Mouse (Mus musculus) midbrain, postnatal 0 days (tissue): ENCODE data around the gene Slc15a5. TPM values are rescaled to one million over a fixed set of nuclear protein-coding genes. Genes with fewer than 3 reads are reported as not detected.
"Not testable (repeated sequence)": the region's sequence is repeated elsewhere in the genome, so short reads cannot be mapped to it uniquely, and the experiment has no call there.

Source experiments
- ATAC-seq: fragments of 200-750 bp; cut with Nextera tagmentation; 2 replicates; pipeline ENCODE4 v1.8.0; 2017; ENCODE audit warnings: moderate number of reproducible peaks, mild to moderate bottlenecking, moderate TSS enrichment, moderate library complexity; ENCODE audit not compliant: low FRiP score
- DNase-seq: peaks from one replicate; pipeline ENCODE4 v3.0.0-alpha.2; 2015; ENCODE audit warnings: low spot score
- H3K27ac ChIP-seq: fragments of 300-500 bp; sonication (generic); 2 replicates; pipeline ENCODE4 v1.5.1; 2014; ENCODE audit warnings: low read depth, mild to moderate bottlenecking, low read length, mixed read lengths
- H3K27me3 ChIP-seq: fragments of 300-500 bp; sonication (generic); 2 replicates; pipeline ENCODE4 v1.6.1; 2014; ENCODE audit warnings: low read length, control low read depth, mixed read lengths; ENCODE audit not compliant: insufficient read depth
- H3K36me3 ChIP-seq: fragments of 300-500 bp; sonication (generic); 2 replicates; pipeline ENCODE4 v1.6.1; 2014; ENCODE audit warnings: low read length, control low read depth, mixed read lengths; ENCODE audit not compliant: insufficient read depth
- H3K4me1 ChIP-seq: fragments of 300-500 bp; sonication (generic); 2 replicates; pipeline ENCODE4 v1.6.1; 2014; ENCODE audit warnings: mild to moderate bottlenecking, control low read depth, antibody characterized with exemption, low read length, mixed read lengths; ENCODE audit not compliant: insufficient read depth
- H3K4me2 ChIP-seq: fragments of 300-500 bp; sonication (generic); 2 replicates; pipeline ENCODE4 v1.6.1; 2014; ENCODE audit warnings: low read depth, mild to moderate bottlenecking, low read length, mixed read lengths; ENCODE audit not compliant: poor library complexity, severe bottlenecking
- H3K4me3 ChIP-seq: fragments of 300-500 bp; sonication (generic); 2 replicates; pipeline ENCODE4 v1.5.1; 2014; ENCODE audit warnings: low read depth, mild to moderate bottlenecking, low read length, moderate library complexity
- H3K9ac ChIP-seq: fragments of 300-500 bp; sonication (generic); replicated peaks from 2 replicates; pipeline ENCODE4 v1.6.1; 2014; ENCODE audit warnings: mild to moderate bottlenecking, low read length, moderate library complexity, mixed read lengths; ENCODE audit not compliant: poor library complexity, severe bottlenecking
- H3K9me3 ChIP-seq: fragments of 300-500 bp; sonication (generic); 2 replicates; pipeline ENCODE4 v1.6.1; 2016; ENCODE audit warnings: low read length, control low read depth
- CTCF ChIP-seq: IDR thresholded peaks from 2 replicates; pipeline ENCODE4 v1.5.1; 2016; ENCODE audit warnings: antibody characterized with exemption, mild to moderate bottlenecking
- WGBS: fragments of 180-500 bp; shearing (Covaris S2); extraction: QIAGEN DNeasy Blood & Tissue Kit; methylation state at CpG from one replicate; pipeline ENCODE4 v1.1.7; 2014; 5-methylcytosine and 5-hydroxymethylcytosine counted together
- polyA plus RNA-seq: library from polyadenylated mRNA; unstranded; fragments of >200 nt; fragmentation: Nextera tagmentation; extraction: Ambion mirVana; gene quantifications from 2 replicates; pipeline ENCODE4 v1.2.1, GENCODE M21; 2015
- total RNA-seq: library from RNA; depleted of rRNA; stranded (reverse); fragments of >200 nt; gene quantifications from 2 replicates; pipeline ENCODE4 v1.2.3, GENCODE M21; 2014

The Slc15a5 gene
- total and polyA plus RNA-seq, 2 experiments from 2014 or later, result 0.11 to 0.96 TPM

DNA sequence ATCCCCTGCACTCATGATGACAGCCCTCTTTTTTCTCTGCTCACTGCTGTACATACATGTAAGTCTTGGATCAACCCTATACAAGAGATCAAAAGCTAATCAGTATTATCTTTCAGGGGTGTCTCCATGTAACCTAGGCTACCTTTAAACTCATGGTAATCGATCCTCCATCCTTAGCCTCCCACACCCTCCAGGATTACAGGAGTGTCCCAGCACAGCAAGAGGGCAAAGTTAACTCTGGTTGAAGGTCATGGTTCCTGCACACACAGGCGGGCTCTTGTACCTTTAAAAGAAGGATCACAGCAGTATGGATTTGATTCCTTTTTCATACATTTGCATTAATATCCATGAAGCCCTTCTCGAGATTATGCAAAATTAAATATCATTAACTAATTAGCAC is 19.9 kb upstream of the Slc15a5 start:
- H3K4me3 ChIP-seq, result no peak overlapping the region
- ATAC-seq (no peak), DNase-seq (no peak)
- no peak overlapping the region for H3K27ac ChIP-seq
- TF ChIP-seq CTCF, result no peak
- 61% methylated on average over 3 of the region's 3 CpGs for WGBS
- H3K4me2 ChIP-seq, result no peak overlapping the region
- H3K9ac ChIP-seq, result no peak overlapping the region
- H3K9me3 ChIP-seq, result no peaks in the 10 kb centered on the region
- no peaks in the 10 kb centered on the region for H3K36me3 ChIP-seq
- H3K27me3 ChIP-seq, result no peaks in the 10 kb centered on the region
- no peaks in the 10 kb centered on the region for H3K4me1 ChIP-seq

DNA sequence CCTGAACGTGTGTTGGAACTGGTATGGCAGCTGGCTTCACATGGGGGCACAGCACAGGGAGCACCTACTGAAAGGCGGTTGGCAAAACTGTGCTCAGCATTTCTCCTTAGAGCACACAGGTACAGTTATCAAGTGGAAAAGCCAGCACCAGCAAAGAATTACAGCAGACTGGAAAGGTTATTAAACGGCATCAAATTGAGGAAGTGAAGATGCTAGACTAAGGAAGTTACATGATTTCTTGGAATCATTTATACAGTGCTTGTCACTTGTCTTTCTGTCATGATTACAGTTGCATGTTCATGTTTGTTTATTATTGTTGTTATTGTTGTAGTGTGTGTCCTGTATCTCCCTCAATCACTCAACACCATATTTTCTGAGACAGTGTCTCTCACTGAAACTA is 15.3 kb upstream of the Slc15a5 start:
- 86% methylated on average over 3 of the region's 3 CpGs for WGBS
- TF ChIP-seq CTCF, result no peak
- Histone ChIP-seq H3K9ac (no peak overlapping the region), H3K9me3 (no peaks in the 10 kb centered on the region), H3K4me3 (no peak overlapping the region), H3K27ac (no peak overlapping the region), H3K4me2 (no peak overlapping the region), H3K4me1 (no peaks in the 10 kb centered on the region), H3K36me3 (no peaks in the 10 kb centered on the region), H3K27me3 (no peaks in the 10 kb centered on the region)
- ATAC-seq (no peak), DNase-seq (no peak)

DNA sequence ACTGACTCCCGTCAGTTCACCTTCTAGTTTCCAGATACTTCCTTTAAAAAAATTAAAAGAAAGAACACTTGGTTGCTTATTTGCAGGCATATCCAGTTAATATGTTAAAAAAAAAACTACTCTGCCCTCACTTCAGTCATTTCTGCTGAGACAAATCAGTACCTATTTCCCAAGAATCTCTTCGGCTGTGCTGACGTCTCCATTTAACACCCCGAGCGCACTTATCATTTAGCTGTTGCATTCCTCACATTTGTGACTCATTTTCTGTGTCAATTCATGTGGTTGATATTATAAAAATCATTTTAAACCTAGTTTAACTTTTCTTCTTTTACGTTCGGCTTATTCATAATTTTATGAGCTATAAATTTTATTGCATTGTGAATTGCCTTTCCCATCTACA is 12.7 kb upstream of the Slc15a5 start:
- H3K27ac ChIP-seq, result no peak overlapping the region
- H3K36me3 ChIP-seq, result no peaks in the 10 kb centered on the region
- WGBS, result 84% methylated on average over 7 of the region's 7 CpGs
- no peaks in the 10 kb centered on the region for H3K9me3 ChIP-seq
- no peak overlapping the region for H3K9ac ChIP-seq
- H3K4me1 ChIP-seq, result no peaks in the 10 kb centered on the region
- no peak overlapping the region for H3K4me3 ChIP-seq
- ATAC-seq (no peak), DNase-seq (no peak)
- TF ChIP-seq CTCF, result no peak
- no peak overlapping the region for H3K4me2 ChIP-seq
- H3K27me3 ChIP-seq, result no peaks in the 10 kb centered on the region

- ATAC-seq (no peak), DNase-seq (no peak)
- Histone ChIP-seq H3K4me2 (no peak overlapping the region), H3K36me3 (no peaks in the 10 kb centered on the region), H3K27ac (no peak overlapping the region), H3K27me3 (no peaks in the 10 kb centered on the region), H3K9me3 (no peaks in the 10 kb centered on the region), H3K9ac (no peak overlapping the region), H3K4me1 (no peaks in the 10 kb centered on the region), H3K4me3 (no peak overlapping the region)
- no peak for TF ChIP-seq CTCF
- 81% methylated on average over 8 of the region's 8 CpGs for WGBS
Measured at GRCm38 (mm10) chr6:138089084-138089483, 9.4 kb upstream of the Slc15a5 start.

- not testable (repeated sequence) for H3K9me3 ChIP-seq, ATAC-seq, H3K4me1 ChIP-seq, H3K9ac ChIP-seq, DNase-seq, H3K4me3 ChIP-seq, H3K27ac ChIP-seq, H3K27me3 ChIP-seq, H3K36me3 ChIP-seq, H3K4me2 ChIP-seq
Measured at GRCm38 (mm10) chr6:138086421-138086820, 6.7 kb upstream of the Slc15a5 start.

DNA sequence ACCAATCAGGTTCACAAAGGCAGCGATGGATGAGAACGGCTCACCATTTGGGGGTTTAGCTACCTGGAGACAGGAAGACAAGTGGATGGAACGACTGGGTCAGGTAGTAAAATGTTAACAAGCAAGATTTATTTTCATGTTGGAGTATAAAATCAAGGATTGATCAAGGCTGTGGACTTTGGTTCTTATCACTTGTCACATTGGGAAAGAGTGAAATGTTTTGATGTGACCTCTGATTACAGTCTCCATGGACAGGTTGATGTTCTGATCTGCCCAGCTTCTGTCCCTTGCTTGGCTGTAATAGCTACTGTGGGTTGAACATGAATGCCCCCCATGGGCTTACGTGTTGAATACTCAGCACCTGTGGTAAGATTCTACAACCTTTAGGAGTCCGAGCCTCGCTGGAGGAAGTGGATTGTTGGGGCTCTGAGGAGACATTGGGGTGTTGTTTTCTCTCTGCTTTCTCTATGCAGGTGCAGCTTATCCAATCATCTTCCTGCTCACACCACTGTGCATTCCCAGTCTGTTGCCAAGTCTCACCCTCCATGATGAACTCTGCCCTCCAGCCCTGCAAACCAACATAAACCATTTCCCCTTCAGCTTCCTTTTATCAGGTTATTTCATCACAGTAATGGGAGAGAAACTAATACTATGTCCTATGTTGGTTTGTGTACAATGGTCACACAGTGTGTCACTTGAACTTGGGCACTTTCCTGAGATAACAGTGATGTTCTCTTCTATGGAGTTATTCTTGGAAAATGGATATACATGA is 1.2 kb upstream of the Slc15a5 start:
- WGBS, result 92% methylated on average over 6 of the region's 6 CpGs
- Histone ChIP-seq H3K27ac (no peak overlapping the region), H3K27me3 (no peaks in the 10 kb centered on the region), H3K4me2 (no peak overlapping the region), H3K4me3 (no peak overlapping the region), H3K4me1 (no peaks in the 10 kb centered on the region), H3K36me3 (no peaks in the 10 kb centered on the region), H3K9ac (no peak overlapping the region), H3K9me3 (no peaks in the 10 kb centered on the region)
- no peak for TF ChIP-seq CTCF
- ATAC-seq (no peak), DNase-seq (no peak)
